Mouse (Mus musculus) erythroblast, embryonic 14.5 days (primary cell): Measurements from ENCODE around the gene Tmco1.

ENCODE experiments used
- GATA1 ChIP-seq: IDR thresholded peaks from 2 replicates; pipeline ENCODE4 v1.6.1; 2012; ENCODE audit warnings: low read length, inconsistent platforms, mixed read lengths
- TAL1 ChIP-seq: IDR thresholded peaks from 3 replicates; pipeline ENCODE4 v1.6.1; 2012; ENCODE audit warnings: low read length, inconsistent platforms, mixed read lengths

- TF ChIP-seq GATA1 = no peak
- TF ChIP-seq TAL1 = no peak
Measured at GRCm38 (mm10) chr1:167350597-167351415, 42.6 kb downstream of the Tmco1 start.
